18 mouse cellular contexts compared by ENCODE assay signal in the genomic region with DNA sequence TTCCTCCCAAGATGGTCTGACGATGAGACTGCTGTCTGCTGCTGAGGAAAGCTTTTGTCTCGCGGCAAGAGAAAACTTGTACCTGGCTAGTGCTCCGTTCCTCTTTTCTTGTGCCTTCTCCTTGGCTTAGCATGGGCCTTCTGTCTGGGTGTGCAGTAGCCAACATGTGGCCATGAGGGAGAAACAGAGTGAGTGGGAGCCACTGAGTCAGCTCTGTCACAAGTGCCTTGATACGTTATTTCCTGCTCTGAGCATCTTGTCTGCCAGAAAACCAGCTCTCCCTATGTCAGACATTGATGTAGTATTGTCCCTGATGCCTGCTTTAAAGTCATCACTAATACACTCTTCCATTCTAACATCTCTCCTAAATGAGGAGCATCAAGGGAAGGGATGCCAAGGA. TPM values are rescaled to one million over a fixed set of nuclear protein-coding genes. Genes with fewer than 3 reads are reported as not detected.
"Had no signal": no experiment of that assay in that cellular context is flagged by ENCODE, and none has a peak within 500 bp of the region (broad histone marks: within the 10 kb centered on the region; RNA-seq: fewer than 3 reads in every experiment).

No protein-coding gene starts in this region.

- DNase-seq: kidney, adult 11 months; kidney, adult 8-10 months; kidney, postnatal 10 days; kidney, postnatal 36 days; layer of hippocampus, postnatal 36 days; liver; lung, adult 18-20 months; lung, postnatal 10 days; lung, postnatal 36 days; midbrain, embryonic 14.5 days; right cerebral cortex, postnatal 4 days; thymus, adult 2 months; thymus, postnatal 25 days had no signal

- ATAC-seq: liver, embryonic 12.5 days had no signal

RNA-seq across cellular contexts. Expression of gene Mepe, which starts 13.9 kb away (rescaled TPM):
- total RNA-seq: layer of hippocampus, adult 8-10 months; layer of hippocampus, postnatal 10 days; layer of hippocampus, postnatal 36 days; left cerebral cortex, adult 8-10 months; left cerebral cortex, postnatal 25 days had no signal
